ENCODE assay signal across 16 mouse cellular contexts in genomic region chr7:30196171-30196570, GRCm38 (mm10). TPM values are rescaled to one million over a fixed set of nuclear protein-coding genes. Genes with fewer than 3 reads are reported as not detected.
DNase-seq lines count a peak whose midpoint lies in the region; ATAC-seq and TF ChIP-seq lines count a peak whose summit lies in the region.
"Had no signal": no experiment of that assay in that cellular context is flagged by ENCODE, and none has a peak within 500 bp of the region (broad histone marks: within the 10 kb centered on the region; RNA-seq: fewer than 3 reads in every experiment).

No protein-coding gene starts in this region.

- TF ChIP-seq CTCF in Patski (IDR thresholded peaks at IDR 0.05): no peak

- DNase-seq in adrenal gland, postnatal 10 days: peak; percentile 54
- no peak for DNase-seq in adrenal gland, adult 8-10 months
- DNase-seq in Patski (ENCODE audit: low read depth, low spot score): no peak
- no peak for DNase-seq in gastrocnemius, adult 8-10 months (ENCODE audit: low spot score in 2 of 2)
- DNase-seq: cerebellum, adult 18-20 months; gastrocnemius, postnatal 25 days; kidney, postnatal 10 days; lung, postnatal 10 days had no signal

- no peak overlapping the region for H3K4me2 ChIP-seq in stomach, embryonic 15.5 days
- no peak overlapping the region for H3K4me2 ChIP-seq in forebrain, embryonic 15.5 days (replicated peaks)
- H3K4me2 ChIP-seq: forebrain, embryonic 13.5 days; limb, embryonic 12.5 days; midbrain, embryonic 15.5 days had no signal

- peaks cover 58% of the 10 kb centered on the region for H3K4me1 ChIP-seq in megakaryocyte, embryonic 14.5 days
- peaks cover 25% of the 10 kb centered on the region for H3K4me1 ChIP-seq in stomach, embryonic 15.5 days
- peaks cover 26% of the 10 kb centered on the region for H3K4me1 ChIP-seq in forebrain, embryonic 15.5 days

- peaks cover 23% of the 10 kb centered on the region for H3K36me3 ChIP-seq in megakaryocyte, embryonic 14.5 days (replicated peaks; ENCODE audit: low read length)
- H3K36me3 ChIP-seq in stomach, embryonic 15.5 days: peaks cover 13% of the 10 kb centered on the region; the same call in 1 of the 2 replicates
- peaks cover 11% of the 10 kb centered on the region for H3K36me3 ChIP-seq in forebrain, embryonic 15.5 days

- H3K27ac ChIP-seq in stomach, embryonic 15.5 days: peak overlapping the region; percentile 28
- no peak overlapping the region for H3K27ac ChIP-seq in forebrain, embryonic 15.5 days (replicated peaks)
- H3K27ac ChIP-seq: embryonic facial prominence, embryonic 12.5 days; forebrain, embryonic 13.5 days; limb, embryonic 12.5 days; midbrain, embryonic 15.5 days had no signal

- in situ Hi-C loops in Patski (cut with MboI; ENCODE audit: low pct_unique_long_range_greater_than_20kb): no loop called here

- 41% methylated on average over 6 of the region's 6 CpGs for WGBS in stomach, embryonic 15.5 days
- WGBS in forebrain, embryonic 15.5 days: 94% methylated on average over 6 of the region's 6 CpGs

- POLR2A ChIA-PET in Patski (lab: Charles Lee): no interaction called here

- no peaks in the 10 kb centered on the region for H3K27me3 ChIP-seq in megakaryocyte, embryonic 14.5 days (replicated peaks)
- H3K27me3 ChIP-seq in Patski: no peaks in the 10 kb centered on the region
- H3K27me3 ChIP-seq in stomach, embryonic 15.5 days (replicated peaks): no peaks in the 10 kb centered on the region
- H3K27me3 ChIP-seq in forebrain, embryonic 15.5 days: no peaks in the 10 kb centered on the region
- H3K27me3 ChIP-seq: embryonic facial prominence, embryonic 12.5 days; forebrain, embryonic 13.5 days; limb, embryonic 12.5 days; midbrain, embryonic 15.5 days had no signal

- H3K9ac ChIP-seq in stomach, embryonic 15.5 days: no peak overlapping the region
- no peak overlapping the region for H3K9ac ChIP-seq in forebrain, embryonic 15.5 days (replicated peaks)
- H3K9ac ChIP-seq: embryonic facial prominence, embryonic 12.5 days; forebrain, embryonic 13.5 days; limb, embryonic 12.5 days; midbrain, embryonic 15.5 days had no signal

- peak overlapping the region; percentile 83 for H3K4me3 ChIP-seq in megakaryocyte, embryonic 14.5 days (replicated peaks)
- no peak overlapping the region for H3K4me3 ChIP-seq in stomach, embryonic 15.5 days (replicated peaks)
- no peak overlapping the region for H3K4me3 ChIP-seq in forebrain, embryonic 15.5 days
- H3K4me3 ChIP-seq: embryonic facial prominence, embryonic 12.5 days; forebrain, embryonic 13.5 days; limb, embryonic 12.5 days had no signal

- ATAC-seq in megakaryocyte, adult 5-6 weeks (ENCODE audit: poor library complexity, severe bottlenecking): no peak
- ATAC-seq in Patski: peak; percentile 37
- no peak for ATAC-seq in stomach, embryonic 15.5 days (ENCODE audit: insufficient read depth, low FRiP score, low read depth)
- no peak for ATAC-seq in forebrain, embryonic 15.5 days (replicated peaks)
- ATAC-seq: forebrain, embryonic 13.5 days; midbrain, embryonic 15.5 days had no signal

- CTCF ChIA-PET in Patski (lab: Charles Lee): interaction anchor here (1.2 to 1.9 kb wide), 2 partner anchors 9 to 21 kb away, joined by 4 to 5 read pairs; no protein-coding TSS in a partner anchor

- H3K9me3 ChIP-seq in megakaryocyte, embryonic 14.5 days: no peaks in the 10 kb centered on the region
- H3K9me3 ChIP-seq in stomach, embryonic 15.5 days: no peaks in the 10 kb centered on the region
- H3K9me3 ChIP-seq in forebrain, embryonic 15.5 days: no peaks in the 10 kb centered on the region
- H3K9me3 ChIP-seq: embryonic facial prominence, embryonic 12.5 days; forebrain, embryonic 13.5 days; limb, embryonic 12.5 days; midbrain, embryonic 15.5 days had no signal

RNA-seq across cellular contexts. Expression of gene Capns1, which starts 2.4 kb away (rescaled TPM):
- 100 to 1,000 TPM; 444 to 475 TPM for total RNA-seq in adrenal gland, postnatal 10 days (2021)
- 100 to 1,000 TPM; 562 to 740 (median 679) TPM for total RNA-seq in adrenal gland, adult 8-10 months (2022)
- 122 and 208 TPM in 2 replicates for polyA plus RNA-seq in megakaryocyte, embryonic 14.5 days (2012; ENCODE audit: insufficient read depth, low replicate concordance)
- total RNA-seq in megakaryocyte, adult 5-6 weeks (2015): 485 and 524 TPM in 2 replicates
- total RNA-seq in megakaryocyte, adult 5-6 weeks (2017): 307 and 314 TPM in 2 replicates
- 456 TPM for polyA plus RNA-seq in Patski (2021)
- 106 and 111 TPM in 2 replicates for polyA plus RNA-seq in stomach, embryonic 15.5 days (2015; fragmentation: Nextera tagmentation; extraction: Ambion mirVana)
- 62.5 and 67.8 TPM in 2 replicates for polyA plus RNA-seq in forebrain, embryonic 15.5 days (2015; fragmentation: Nextera tagmentation; extraction: Ambion mirVana)
- total RNA-seq in gastrocnemius, adult 8-10 months (2022): 100 to 1,000 TPM; 164 to 196 (median 175) TPM

RNA-seq across cellular contexts. Expression of gene Cox7a1, which starts 12.2 kb away (rescaled TPM):
- 1,000 to 10,000 TPM; 1,474 to 1,616 TPM for total RNA-seq in adrenal gland, postnatal 10 days (2021)
- total RNA-seq in adrenal gland, adult 8-10 months (2022): 100 to 1,000 TPM in 3 of 4 experiments, 10 to 100 TPM in 1; 65.3 to 235 (median 137) TPM
- polyA plus RNA-seq in megakaryocyte, embryonic 14.5 days (2012; ENCODE audit: insufficient read depth, low replicate concordance): 2.4 TPM in 1 of 2 replicates, not detected in the other
- total RNA-seq in megakaryocyte, adult 5-6 weeks (2015): 0.91 and 1.6 TPM in 2 replicates
- total RNA-seq in megakaryocyte, adult 5-6 weeks (2017): 0.94 and 2.4 TPM in 2 replicates
- polyA plus RNA-seq in Patski (2021): 0.89 TPM
- 13.8 and 22.0 TPM in 2 replicates for polyA plus RNA-seq in stomach, embryonic 15.5 days (2015; fragmentation: Nextera tagmentation; extraction: Ambion mirVana)
- 3.3 and 4.2 TPM in 2 replicates for polyA plus RNA-seq in forebrain, embryonic 15.5 days (2015; fragmentation: Nextera tagmentation; extraction: Ambion mirVana)
- total RNA-seq in gastrocnemius, adult 8-10 months (2022): 100 to 1,000 TPM; 730 to 997 (median 888) TPM

RNA-seq across cellular contexts. Expression of gene Zfp146, which starts 26.6 kb away (rescaled TPM):
- total RNA-seq in adrenal gland, postnatal 10 days (2021): 10 to 100 TPM; 57.4 to 65.2 TPM
- 10 to 100 TPM; 46.0 to 55.4 (median 54.0) TPM for total RNA-seq in adrenal gland, adult 8-10 months (2022)
- polyA plus RNA-seq in megakaryocyte, embryonic 14.5 days (2012; ENCODE audit: insufficient read depth, low replicate concordance): 2.6 TPM in 1 of 2 replicates, not detected in the other
- total RNA-seq in megakaryocyte, adult 5-6 weeks (2015): 16.6 and 25.2 TPM in 2 replicates
- total RNA-seq in megakaryocyte, adult 5-6 weeks (2017): 32.8 and 35.2 TPM in 2 replicates
- 56.4 TPM for polyA plus RNA-seq in Patski (2021)
- polyA plus RNA-seq in stomach, embryonic 15.5 days (2015; fragmentation: Nextera tagmentation; extraction: Ambion mirVana): 15.0 and 18.0 TPM in 2 replicates
- 16.1 and 18.4 TPM in 2 replicates for polyA plus RNA-seq in forebrain, embryonic 15.5 days (2015; fragmentation: Nextera tagmentation; extraction: Ambion mirVana)
- total RNA-seq in gastrocnemius, adult 8-10 months (2022): 10 to 100 TPM; 22.6 to 31.4 (median 26.4) TPM

RNA-seq across cellular contexts. Expression of gene Polr2i, which starts 35.6 kb away (rescaled TPM):
- total RNA-seq in adrenal gland, postnatal 10 days (2021): 100 to 1,000 TPM; 103 to 108 TPM
- 10 to 100 TPM; 62.8 to 93.8 (median 72.7) TPM for total RNA-seq in adrenal gland, adult 8-10 months (2022)
- 13.7 and 67.3 TPM in 2 replicates for polyA plus RNA-seq in megakaryocyte, embryonic 14.5 days (2012; ENCODE audit: insufficient read depth, low replicate concordance)
- total RNA-seq in megakaryocyte, adult 5-6 weeks (2015): 46.4 and 51.0 TPM in 2 replicates
- 31.5 and 39.1 TPM in 2 replicates for total RNA-seq in megakaryocyte, adult 5-6 weeks (2017)
- polyA plus RNA-seq in Patski (2021): 79.3 TPM
- polyA plus RNA-seq in stomach, embryonic 15.5 days (2015; fragmentation: Nextera tagmentation; extraction: Ambion mirVana): 129 and 139 TPM in 2 replicates
- polyA plus RNA-seq in forebrain, embryonic 15.5 days (2015; fragmentation: Nextera tagmentation; extraction: Ambion mirVana): 173 and 193 TPM in 2 replicates
- 10 to 100 TPM; 55.8 to 67.4 (median 62.3) TPM for total RNA-seq in gastrocnemius, adult 8-10 months (2022)

RNA-seq across cellular contexts. Expression of gene Tbcb, which starts 35.9 kb away (rescaled TPM):
- total RNA-seq in adrenal gland, postnatal 10 days (2021): 10 to 100 TPM; 73.6 to 81.0 TPM
- total RNA-seq in adrenal gland, adult 8-10 months (2022): 100 to 1,000 TPM; 102 to 119 (median 108) TPM
- polyA plus RNA-seq in megakaryocyte, embryonic 14.5 days (2012; ENCODE audit: insufficient read depth, low replicate concordance): 21.7 and 73.2 TPM in 2 replicates
- 84.2 and 92.7 TPM in 2 replicates for total RNA-seq in megakaryocyte, adult 5-6 weeks (2015)
- total RNA-seq in megakaryocyte, adult 5-6 weeks (2017): 30.2 and 48.2 TPM in 2 replicates
- 87.4 TPM for polyA plus RNA-seq in Patski (2021)
- 138 and 158 TPM in 2 replicates for polyA plus RNA-seq in stomach, embryonic 15.5 days (2015; fragmentation: Nextera tagmentation; extraction: Ambion mirVana)
- 352 and 364 TPM in 2 replicates for polyA plus RNA-seq in forebrain, embryonic 15.5 days (2015; fragmentation: Nextera tagmentation; extraction: Ambion mirVana)
- total RNA-seq in gastrocnemius, adult 8-10 months (2022): 10 to 100 TPM; 26.8 to 38.6 (median 31.1) TPM

Comparison
In these comparisons a context has a peak if more than half of its experiments do, and no peak if none do; other contexts are left out.
1. RNA of gene Cox7a1, which starts 12.2 kb away (total RNA-seq): 1,474 to 1,616 TPM in adrenal gland, postnatal 10 days, 730 to 997 TPM in gastrocnemius, adult 8-10 months and 65.3 to 235 TPM in adrenal gland, adult 8-10 months; 0.91 to 2.4 TPM in megakaryocyte, adult 5-6 weeks; every median in the first group is over 10 times any median in the second.